Mouse (Mus musculus): ENCODE data around the gene Zfp369. TPM values are rescaled to one million over a fixed set of nuclear protein-coding genes. Genes with fewer than 3 reads are reported as not detected.

The Zfp369 gene
- total RNA-seq, 2 experiments from 2014 or later, result 29.4 to 45.5 TPM

Other genes with a start within 250 kb of the Zfp369 start
- not detected in 2 replicates for gene Spata31d1c, start 245.8 kb upstream of the Zfp369 start, total RNA-seq (2015)
- not detected in 2 replicates for gene Spata31d1c, start 245.8 kb upstream of the Zfp369 start, total RNA-seq (2017)
- gene Prss47, start 226.1 kb upstream of the Zfp369 start, total RNA-seq (2015), result not detected in 2 replicates
- gene Prss47, start 226.1 kb upstream of the Zfp369 start, total RNA-seq (2017), result not detected in 2 replicates
- 81.1 and 87.8 TPM in 2 replicates for gene Mfsd14b, start 165.8 kb upstream of the Zfp369 start, total RNA-seq (2015)
- 81.4 and 85.8 TPM in 2 replicates for gene Mfsd14b, start 165.8 kb upstream of the Zfp369 start, total RNA-seq (2017)
- not detected in 2 replicates for gene Olfr465-ps1, start 140.7 kb upstream of the Zfp369 start, total RNA-seq (2015)
- not detected in 2 replicates for gene Olfr465-ps1, start 140.7 kb upstream of the Zfp369 start, total RNA-seq (2017)
- gene Olfr466, start 128.6 kb upstream of the Zfp369 start, total RNA-seq (2015), result not detected in 2 replicates
- not detected in 2 replicates for gene Olfr466, start 128.6 kb upstream of the Zfp369 start, total RNA-seq (2017)
- 0.10 TPM in 1 of 2 replicates, not detected in the other for gene Nlrp4f, start 72.8 kb upstream of the Zfp369 start, total RNA-seq (2015)
- gene Nlrp4f, start 72.8 kb upstream of the Zfp369 start, total RNA-seq (2017), result not detected in 2 replicates
- not detected in 2 replicates for gene Gm10775, start 19.3 kb upstream of the Zfp369 start, total RNA-seq (2015)
- not detected in 2 replicates for gene Gm10775, start 19.3 kb upstream of the Zfp369 start, total RNA-seq (2017)
- not detected in 2 replicates for gene Gm10139, start 233.9 kb downstream of the Zfp369 start, total RNA-seq (2015)
- not detected in 2 replicates for gene Gm10139, start 233.9 kb downstream of the Zfp369 start, total RNA-seq (2017)

All from megakaryocyte progenitor cell, adult 5-6 weeks (primary cell).